Mouse (Mus musculus) forebrain, embryonic 15.5 days (tissue): Measurements from ENCODE around the gene Tmem52. TPM values are rescaled to one million over a fixed set of nuclear protein-coding genes. Genes with fewer than 3 reads are reported as not detected.
"Not testable (repeated sequence)": the region's sequence is repeated elsewhere in the genome, so short reads cannot be mapped to it uniquely, and the experiment has no call there.

Source experiments
- ATAC-seq: fragments of 200-750 bp; cut with Nextera tagmentation; replicated peaks from 2 replicates; pipeline ENCODE4 v1.8.0; 2017; ENCODE audit warnings: mild to moderate bottlenecking, moderate TSS enrichment, moderate library complexity
- H3K27ac ChIP-seq: fragments of 300-500 bp; sonication (generic); replicated peaks from 2 replicates; pipeline ENCODE4 v1.5.1; 2015; ENCODE audit warnings: mild to moderate bottlenecking, inconsistent platforms
- H3K27me3 ChIP-seq: fragments of 300-500 bp; sonication (generic); 2 replicates; pipeline ENCODE4 v1.6.1; 2015; ENCODE audit warnings: inconsistent platforms
- H3K36me3 ChIP-seq: fragments of 300-500 bp; sonication (generic); 2 replicates; pipeline ENCODE4 v1.6.1; 2015; ENCODE audit warnings: mild to moderate bottlenecking, inconsistent platforms
- H3K4me1 ChIP-seq: fragments of 300-500 bp; sonication (generic); 2 replicates; pipeline ENCODE4 v1.6.1; 2015; ENCODE audit warnings: inconsistent platforms
- H3K4me2 ChIP-seq: fragments of 300-500 bp; sonication (generic); replicated peaks from 2 replicates; pipeline ENCODE4 v1.6.1; 2015; ENCODE audit warnings: mild to moderate bottlenecking, inconsistent platforms
- H3K4me3 ChIP-seq: fragments of 300-500 bp; sonication (generic); 2 replicates; pipeline ENCODE4 v1.5.1; 2015; ENCODE audit warnings: mild to moderate bottlenecking, inconsistent platforms
- H3K9ac ChIP-seq: fragments of 300-500 bp; sonication (generic); replicated peaks from 2 replicates; pipeline ENCODE4 v1.6.1; 2015; ENCODE audit warnings: mild to moderate bottlenecking, inconsistent platforms
- H3K9me3 ChIP-seq: fragments of 300-500 bp; sonication (generic); 2 replicates; pipeline ENCODE4 v1.6.1; 2016; ENCODE audit warnings: inconsistent platforms
- WGBS: fragments of 180-500 bp; shearing (Covaris S2); methylation state at CpG from one replicate; pipeline ENCODE4 v1.1.7; 2015; ENCODE audit warnings: mixed read lengths; 5-methylcytosine and 5-hydroxymethylcytosine counted together
- polyA plus RNA-seq: library from polyadenylated mRNA; unstranded; fragments of >200 nt; fragmentation: Nextera tagmentation; extraction: Ambion mirVana; gene quantifications from 2 replicates; pipeline ENCODE4 v1.2.1, GENCODE M21; 2015

Tmem52 gene
- polyA plus RNA-seq: 0.19 TPM in 1 of 2 replicates, not detected in the other

- Histone ChIP-seq H3K4me2 (no peak within 1 kb of the TSS), H3K9me3 (no peaks in the 10 kb centered on the region), H3K9ac (no peak within 1 kb of the TSS), H3K4me1 (peaks cover 13% of the 10 kb centered on the region), H3K27ac (no peak within 1 kb of the TSS), H3K36me3 (no peaks in the 10 kb centered on the region), H3K27me3 (no peaks in the 10 kb centered on the region), H3K4me3 (no peak within 1 kb of the TSS)
- 9% methylated on average over 21 of the region's 21 CpGs for WGBS
- ATAC-seq: no peak
Observed at GRCm38 (mm10) chr4:155468952-155469351, at the start of gene Tmem52. Gene Tmem52, plus strand, starts transcription at chr4:155469114.

- Histone ChIP-seq H3K9ac (no peak overlapping the region), H3K4me2 (no peak overlapping the region), H3K9me3 (no peaks in the 10 kb centered on the region), H3K4me1 (no peaks in the 10 kb centered on the region), H3K36me3 (no peaks in the 10 kb centered on the region), H3K27me3 (no peaks in the 10 kb centered on the region), H3K27ac (no peak overlapping the region), H3K4me3 (no peak overlapping the region)
- WGBS: 91% methylated on average over 3 of the region's 3 CpGs
- ATAC-seq: no peak
Observed at GRCm38 (mm10) chr4:155420137-155420536, 48.8 kb upstream of the Tmem52 start.

GRCm38 (mm10) chr4:155421412-155422370 lies 47.2 kb upstream of the Tmem52 start:
- not testable (repeated sequence) for ATAC-seq

GRCm38 (mm10) chr4:155423988-155424387 lies 44.9 kb upstream of the Tmem52 start:
- 85% methylated on average over 5 of the region's 5 CpGs for WGBS
- ATAC-seq: no peak

More at GRCm38 (mm10) chr4:155421412-155422370, 47.2 kb upstream of the Tmem52 start:
- not testable (repeated sequence) for H3K9ac ChIP-seq, H3K27me3 ChIP-seq, H3K4me1 ChIP-seq, H3K4me3 ChIP-seq, H3K4me2 ChIP-seq, H3K36me3 ChIP-seq, H3K9me3 ChIP-seq, H3K27ac ChIP-seq
- WGBS: 90% methylated on average over 22 of the region's 30 CpGs

GRCm38 (mm10) chr4:155426272-155426671 lies 42.6 kb upstream of the Tmem52 start:
- H3K9ac ChIP-seq: no peak overlapping the region
- WGBS: 82% methylated on average over 6 of the region's 6 CpGs
- H3K4me3 ChIP-seq: no peak overlapping the region
- no peaks in the 10 kb centered on the region for H3K27me3 ChIP-seq
- H3K36me3 ChIP-seq: no peaks in the 10 kb centered on the region
- H3K4me1 ChIP-seq: no peaks in the 10 kb centered on the region
- no peak for ATAC-seq
- H3K9me3 ChIP-seq: no peaks in the 10 kb centered on the region
- H3K4me2 ChIP-seq: no peak overlapping the region
- no peak overlapping the region for H3K27ac ChIP-seq

More at GRCm38 (mm10) chr4:155423988-155424387, 44.9 kb upstream of the Tmem52 start:
- Histone ChIP-seq H3K36me3 (no peaks in the 10 kb centered on the region), H3K27me3 (no peaks in the 10 kb centered on the region), H3K9ac (no peak overlapping the region), H3K4me3 (no peak overlapping the region), H3K27ac (no peak overlapping the region), H3K9me3 (no peaks in the 10 kb centered on the region), H3K4me2 (no peak overlapping the region), H3K4me1 (no peaks in the 10 kb centered on the region)

- no peak overlapping the region for H3K4me3 ChIP-seq
- no peak for ATAC-seq
- H3K9me3 ChIP-seq: no peaks in the 10 kb centered on the region
- H3K27ac ChIP-seq: no peak overlapping the region
- H3K36me3 ChIP-seq: no peaks in the 10 kb centered on the region
- no peak overlapping the region for H3K4me2 ChIP-seq
- H3K9ac ChIP-seq: no peak overlapping the region
- H3K27me3 ChIP-seq: no peaks in the 10 kb centered on the region
- no peaks in the 10 kb centered on the region for H3K4me1 ChIP-seq
Observed at GRCm38 (mm10) chr4:155428442-155428841, 40.5 kb upstream of the Tmem52 start.

GRCm38 (mm10) chr4:155429202-155429601 lies 39.7 kb upstream of the Tmem52 start:
- no peaks in the 10 kb centered on the region for H3K9me3 ChIP-seq
- no peak overlapping the region for H3K4me2 ChIP-seq

GRCm38 (mm10) chr4:155432358-155432757 lies 36.6 kb upstream of the Tmem52 start:
- Histone ChIP-seq H3K27me3 (no peaks in the 10 kb centered on the region), H3K36me3 (no peaks in the 10 kb centered on the region), H3K27ac (no peak overlapping the region), H3K4me3 (no peak overlapping the region), H3K4me2 (no peak overlapping the region), H3K4me1 (no peaks in the 10 kb centered on the region), H3K9ac (no peak overlapping the region), H3K9me3 (no peaks in the 10 kb centered on the region)
- WGBS: 83% methylated on average over 6 of the region's 6 CpGs
- ATAC-seq: no peak

More at GRCm38 (mm10) chr4:155429202-155429601, 39.7 kb upstream of the Tmem52 start:
- ATAC-seq: no peak
- WGBS: 90% methylated on average over 3 of the region's 3 CpGs
- Histone ChIP-seq H3K4me3 (no peak overlapping the region), H3K36me3 (no peaks in the 10 kb centered on the region), H3K27me3 (no peaks in the 10 kb centered on the region), H3K27ac (no peak overlapping the region), H3K9ac (no peak overlapping the region), H3K4me1 (no peaks in the 10 kb centered on the region)

- Histone ChIP-seq H3K4me2 (no peak overlapping the region), H3K36me3 (no peaks in the 10 kb centered on the region), H3K27me3 (no peaks in the 10 kb centered on the region), H3K9me3 (no peaks in the 10 kb centered on the region), H3K9ac (no peak overlapping the region), H3K4me1 (no peaks in the 10 kb centered on the region), H3K4me3 (no peak overlapping the region), H3K27ac (no peak overlapping the region)
- 85% methylated on average over 5 of the region's 5 CpGs for WGBS
- ATAC-seq: no peak
Observed at GRCm38 (mm10) chr4:155433993-155434392, 34.9 kb upstream of the Tmem52 start.

GRCm38 (mm10) chr4:155442808-155443207 lies 26.1 kb upstream of the Tmem52 start:
- Histone ChIP-seq H3K4me1 (no peaks in the 10 kb centered on the region), H3K36me3 (no peaks in the 10 kb centered on the region), H3K4me2 (no peak overlapping the region), H3K27ac (no peak overlapping the region), H3K9me3 (no peaks in the 10 kb centered on the region), H3K4me3 (no peak overlapping the region), H3K27me3 (no peaks in the 10 kb centered on the region), H3K9ac (no peak overlapping the region)
- no peak for ATAC-seq
- 74% methylated on average over 3 of the region's 3 CpGs for WGBS

GRCm38 (mm10) chr4:155451597-155451996 lies 17.3 kb upstream of the Tmem52 start:
- no peak overlapping the region for H3K9ac ChIP-seq
- no peak overlapping the region for H3K4me3 ChIP-seq
- ATAC-seq: no peak
- WGBS: 27% methylated on average over 10 of the region's 10 CpGs
- H3K9me3 ChIP-seq: no peaks in the 10 kb centered on the region
- H3K36me3 ChIP-seq: no peaks in the 10 kb centered on the region
- no peak overlapping the region for H3K4me2 ChIP-seq
- H3K4me1 ChIP-seq: no peaks in the 10 kb centered on the region
- H3K27ac ChIP-seq: no peak overlapping the region
- H3K27me3 ChIP-seq: no peaks in the 10 kb centered on the region

GRCm38 (mm10) chr4:155458575-155458974 lies 10.3 kb upstream of the Tmem52 start:
- Histone ChIP-seq H3K27me3 (no peaks in the 10 kb centered on the region), H3K4me1 (no peaks in the 10 kb centered on the region)

More at GRCm38 (mm10) chr4:155458575-155458974, 10.3 kb upstream of the Tmem52 start:
- H3K27ac ChIP-seq: no peak overlapping the region
- no peaks in the 10 kb centered on the region for H3K36me3 ChIP-seq
- no peak overlapping the region for H3K4me3 ChIP-seq
- no peak for ATAC-seq
- H3K9ac ChIP-seq: no peak overlapping the region
- H3K4me2 ChIP-seq: no peak overlapping the region
- 84% methylated on average over 5 of the region's 5 CpGs for WGBS
- H3K9me3 ChIP-seq: no peaks in the 10 kb centered on the region
